Mouse (Mus musculus) stomach, embryonic 16.5 days (tissue): ENCODE measurements around the gene Ikzf1. TPM values are rescaled to one million over a fixed set of nuclear protein-coding genes. Genes with fewer than 3 reads are reported as not detected.

Experiments used
- ATAC-seq: fragments of 200-750 bp; cut with Nextera tagmentation; 2 replicates; pipeline ENCODE4 v1.8.0; 2017; ENCODE audit warnings: moderate number of reproducible peaks, moderate TSS enrichment; ENCODE audit not compliant: insufficient read depth, low FRiP score
- H3K27ac ChIP-seq: fragments of 300-500 bp; sonication (generic); 2 replicates; pipeline ENCODE4 v1.5.1; 2014; ENCODE audit warnings: low read length
- H3K27me3 ChIP-seq: fragments of 300-500 bp; sonication (generic); 2 replicates; pipeline ENCODE4 v1.6.1; 2014; ENCODE audit warnings: low read length, control low read depth, mixed read lengths; ENCODE audit not compliant: control insufficient read depth, insufficient read depth
- H3K36me3 ChIP-seq: fragments of 300-500 bp; sonication (generic); 2 replicates; pipeline ENCODE4 v1.6.1; 2014; ENCODE audit warnings: low read length; ENCODE audit not compliant: control insufficient read depth, insufficient read depth
- H3K4me1 ChIP-seq: fragments of 300-500 bp; sonication (generic); 2 replicates; pipeline ENCODE4 v1.6.1; 2014; ENCODE audit warnings: low read length, control low read depth, mixed read lengths; ENCODE audit not compliant: control insufficient read depth, insufficient read depth
- H3K4me2 ChIP-seq: fragments of 300-500 bp; sonication (generic); 2 replicates; pipeline ENCODE4 v1.6.1; 2014; ENCODE audit warnings: low read depth, low read length, mixed read lengths
- H3K4me3 ChIP-seq: fragments of 300-500 bp; sonication (generic); replicated peaks from 2 replicates; pipeline ENCODE4 v1.5.1; 2014; ENCODE audit warnings: mild to moderate bottlenecking, low read length
- H3K9ac ChIP-seq: fragments of 300-500 bp; sonication (generic); 2 replicates; pipeline ENCODE4 v1.6.1; 2014; ENCODE audit warnings: low read length
- H3K9me3 ChIP-seq: fragments of 300-500 bp; sonication (generic); replicated peaks from 2 replicates; pipeline ENCODE4 v1.6.1; 2016; ENCODE audit warnings: low read length, control low read depth; ENCODE audit not compliant: control insufficient read depth
- WGBS: fragments of 180-500 bp; shearing (Covaris S2); extraction: QIAGEN DNeasy Blood & Tissue Kit; methylation state at CpG from one replicate; pipeline ENCODE4 v1.1.7; 2014; 5-methylcytosine and 5-hydroxymethylcytosine counted together
- polyA plus RNA-seq: library from polyadenylated mRNA; unstranded; fragments of >200 nt; fragmentation: Nextera tagmentation; extraction: Ambion mirVana; gene quantifications from 2 replicates; pipeline ENCODE4 v1.2.1, GENCODE M21; 2015

Gene Ikzf1
- polyA plus RNA-seq, 1 experiment from 2014 or later: 3.5 TPM

DNA sequence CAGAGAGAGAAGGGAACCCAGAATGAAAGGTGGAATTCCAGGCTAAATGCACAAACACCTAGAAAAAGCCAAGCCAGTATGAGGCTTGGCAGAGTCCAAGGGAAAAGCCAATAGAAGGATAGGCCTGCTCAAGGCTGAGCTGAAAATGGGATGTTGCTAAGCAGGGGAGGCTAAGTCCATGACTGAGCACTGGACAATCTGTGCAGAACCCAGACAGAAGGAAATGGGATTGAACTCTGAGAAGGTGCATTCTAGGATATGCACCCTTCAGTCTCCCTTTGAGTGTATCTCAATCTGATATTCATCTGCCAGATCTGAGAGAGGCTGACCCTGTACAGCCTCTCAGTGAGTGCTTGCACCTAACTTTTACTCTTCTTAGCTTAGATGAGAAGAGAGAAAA is 25.9 kb downstream of the Ikzf1 start:
- Histone ChIP-seq H3K27me3 (no peaks in the 10 kb centered on the region), H3K27ac (no peak overlapping the region), H3K9ac (no peak overlapping the region), H3K36me3 (no peaks in the 10 kb centered on the region), H3K9me3 (no peaks in the 10 kb centered on the region), H3K4me2 (no peak overlapping the region), H3K4me3 (no peak overlapping the region), H3K4me1 (no peaks in the 10 kb centered on the region)
- ATAC-seq: no peak

DNA sequence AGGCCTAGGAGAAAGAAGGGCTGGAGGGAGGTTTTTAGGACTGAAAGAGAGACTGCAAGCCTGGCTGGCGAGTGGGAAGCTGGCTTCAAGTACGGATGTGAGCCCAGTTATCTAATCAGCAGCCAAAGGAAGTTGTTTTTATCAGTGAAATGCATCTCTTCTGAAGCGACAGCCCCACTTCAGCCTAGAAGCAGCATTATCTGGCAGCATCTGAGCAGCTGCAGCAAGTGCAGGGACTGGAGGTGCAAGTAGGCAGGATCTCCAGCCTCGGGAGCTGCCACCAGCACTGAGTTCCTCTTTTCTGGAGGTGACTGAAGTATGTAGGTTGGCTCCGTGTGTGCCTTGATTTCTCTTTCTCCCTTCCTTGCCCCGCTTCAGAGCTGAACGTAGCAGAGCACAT is 26.9 kb downstream of the Ikzf1 start:
- 40% methylated on average over 7 of the region's 7 CpGs for WGBS
- ATAC-seq: no peak

DNA sequence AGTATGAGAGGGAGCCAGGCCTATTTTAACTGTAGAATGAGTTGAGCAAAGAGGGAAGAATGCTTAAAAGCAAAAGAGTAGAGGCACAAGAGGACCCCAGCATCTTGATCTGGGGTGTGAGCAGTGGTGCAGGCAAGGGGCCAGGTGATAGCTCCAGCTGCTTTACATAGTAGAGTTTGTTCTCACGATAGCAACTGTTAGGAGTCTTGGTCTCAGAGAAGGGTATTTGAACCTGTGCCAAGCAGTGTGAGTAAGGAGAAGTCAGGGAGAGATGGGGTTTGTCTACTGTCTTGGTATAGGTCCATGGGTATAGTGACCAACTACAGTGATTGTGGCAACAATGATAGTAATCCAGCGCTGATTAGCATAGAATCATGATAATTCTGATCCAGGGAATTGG is 29.9 kb downstream of the Ikzf1 start:
- H3K27ac ChIP-seq: no peak overlapping the region
- ATAC-seq: no peak
- H3K27me3 ChIP-seq: no peaks in the 10 kb centered on the region
- H3K4me2 ChIP-seq: no peak overlapping the region
- no peak overlapping the region for H3K4me3 ChIP-seq
- WGBS: 69% methylated on average over 2 of the region's 2 CpGs
- H3K4me1 ChIP-seq: no peaks in the 10 kb centered on the region
- H3K9me3 ChIP-seq: no peaks in the 10 kb centered on the region
- no peak overlapping the region for H3K9ac ChIP-seq
- H3K36me3 ChIP-seq: no peaks in the 10 kb centered on the region

More for the DNA sequence above, 26.9 kb downstream of the Ikzf1 start:
- Histone ChIP-seq H3K4me3 (no peak overlapping the region), H3K4me2 (no peak overlapping the region), H3K27me3 (no peaks in the 10 kb centered on the region), H3K9me3 (no peaks in the 10 kb centered on the region), H3K27ac (no peak overlapping the region), H3K36me3 (no peaks in the 10 kb centered on the region), H3K9ac (no peak overlapping the region), H3K4me1 (no peaks in the 10 kb centered on the region)

DNA sequence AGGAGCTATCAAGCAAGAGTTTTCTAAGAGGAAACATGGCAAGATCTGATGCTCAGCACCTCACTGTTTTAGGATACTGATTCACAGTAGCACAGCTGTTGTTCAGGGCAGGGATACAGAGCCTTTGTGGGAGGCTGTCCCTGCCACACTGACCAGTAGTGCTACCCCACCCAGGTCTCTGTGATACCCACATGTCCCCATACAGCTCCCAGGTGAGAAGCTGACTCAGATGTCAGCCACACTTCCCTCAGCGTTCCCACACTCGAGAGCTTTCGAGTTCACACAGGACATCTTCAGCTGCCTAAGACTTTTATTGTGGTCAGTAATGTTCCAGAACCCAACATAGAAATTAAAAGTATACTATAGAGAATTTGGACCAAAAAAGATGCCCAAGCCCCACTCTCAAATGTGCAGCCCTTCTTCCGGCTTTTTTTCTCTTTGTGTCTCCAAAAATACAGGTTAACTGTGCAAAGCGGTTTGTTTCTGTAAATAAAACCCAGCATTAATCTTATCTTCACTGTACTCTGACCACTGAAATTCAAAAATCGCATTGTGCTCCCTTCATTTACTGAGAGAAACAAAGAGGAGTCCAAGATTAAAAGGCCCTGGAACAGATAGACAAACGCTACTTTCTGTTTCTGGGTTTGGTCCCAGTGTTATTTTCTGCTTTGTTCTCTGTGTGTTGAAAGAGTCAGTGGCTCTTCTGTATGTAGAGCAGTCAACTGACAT is 31.3 kb downstream of the Ikzf1 start:
- ATAC-seq: no peak
- WGBS: 76% methylated on average over 7 of the region's 7 CpGs
- Histone ChIP-seq H3K27me3 (no peaks in the 10 kb centered on the region), H3K4me2 (no peak overlapping the region), H3K36me3 (no peaks in the 10 kb centered on the region), H3K27ac (no peak overlapping the region), H3K9me3 (no peaks in the 10 kb centered on the region), H3K4me1 (no peaks in the 10 kb centered on the region), H3K9ac (no peak overlapping the region), H3K4me3 (no peak overlapping the region)

DNA sequence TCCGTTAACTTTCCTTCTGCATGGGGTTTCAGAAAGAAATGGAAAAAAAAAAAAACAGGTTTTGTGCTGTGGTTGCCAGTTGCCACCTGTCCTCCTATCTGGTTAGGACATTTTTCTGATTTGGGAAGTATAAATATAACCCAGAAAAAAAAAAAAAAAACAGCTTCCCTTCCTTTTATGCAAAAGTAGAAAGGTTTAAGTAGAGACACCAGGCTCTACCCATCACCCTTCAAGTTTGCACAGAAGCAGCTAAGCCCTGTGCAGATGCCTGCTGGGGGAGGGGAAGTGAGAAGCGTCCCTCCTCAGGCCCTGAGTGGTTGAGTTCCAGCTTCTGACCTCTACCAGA is 31.9 kb downstream of the Ikzf1 start:
- H3K4me3 ChIP-seq: no peak overlapping the region
- no peaks in the 10 kb centered on the region for H3K9me3 ChIP-seq
- no peaks in the 10 kb centered on the region for H3K4me1 ChIP-seq
- 63% methylated on average over 2 of the region's 2 CpGs for WGBS
- ATAC-seq: no peak
- no peak overlapping the region for H3K27ac ChIP-seq
- no peaks in the 10 kb centered on the region for H3K36me3 ChIP-seq
- H3K4me2 ChIP-seq: no peak overlapping the region
- H3K9ac ChIP-seq: no peak overlapping the region
- no peaks in the 10 kb centered on the region for H3K27me3 ChIP-seq

DNA sequence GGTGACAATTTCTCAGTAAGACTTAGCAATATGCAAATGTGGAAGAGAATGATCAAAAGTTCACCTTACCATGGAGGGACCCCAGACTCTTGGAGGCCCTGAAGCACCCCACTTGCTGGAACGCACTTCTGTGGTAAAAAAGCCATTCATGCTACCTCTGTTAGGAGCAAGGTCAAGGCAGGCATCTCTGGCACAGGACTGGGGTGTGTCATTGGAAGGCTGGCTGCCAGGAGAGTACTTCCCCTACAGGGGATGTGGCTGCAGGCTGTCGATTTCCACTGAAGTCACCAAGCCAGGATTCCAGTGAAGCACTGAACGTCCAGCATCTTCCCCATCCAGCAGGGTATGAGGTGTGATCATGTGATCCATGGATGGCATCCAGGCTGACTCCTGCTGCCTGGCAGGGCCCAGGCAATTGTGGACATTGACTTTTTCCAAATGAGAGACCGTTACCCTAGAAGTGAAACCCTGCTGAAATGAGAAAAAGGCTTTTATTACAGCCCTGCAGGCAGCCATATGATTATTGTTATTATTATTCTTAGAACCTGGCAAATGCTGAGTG is 32.9 kb downstream of the Ikzf1 start:
- no peak overlapping the region for H3K4me2 ChIP-seq
- WGBS: 75% methylated on average over 4 of the region's 4 CpGs
- no peak overlapping the region for H3K27ac ChIP-seq
- no peak overlapping the region for H3K9ac ChIP-seq
- ATAC-seq: no peak
- no peaks in the 10 kb centered on the region for H3K36me3 ChIP-seq
- H3K4me3 ChIP-seq: no peak overlapping the region
- H3K4me1 ChIP-seq: no peaks in the 10 kb centered on the region
- no peaks in the 10 kb centered on the region for H3K27me3 ChIP-seq
- no peaks in the 10 kb centered on the region for H3K9me3 ChIP-seq

DNA sequence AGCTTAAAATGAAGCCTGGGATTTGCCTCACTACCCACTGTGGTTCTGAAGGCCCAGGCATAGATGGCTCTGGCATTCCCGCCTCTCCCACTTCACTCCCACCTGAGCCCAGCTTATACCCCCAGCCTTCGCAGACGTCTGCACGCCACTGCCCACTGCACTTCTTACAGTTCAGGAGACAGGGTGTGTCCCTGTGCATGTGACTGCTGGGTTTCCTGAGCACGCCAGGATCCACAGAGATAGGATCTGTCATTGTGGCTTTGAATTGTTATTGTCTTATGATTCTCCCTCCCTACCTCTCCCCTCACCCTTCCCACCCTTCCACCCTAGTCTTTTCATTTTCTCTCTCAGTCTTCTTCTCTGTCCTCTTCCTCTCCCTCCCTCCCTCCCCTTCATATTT is 34.9 kb downstream of the Ikzf1 start:
- no peak overlapping the region for H3K4me2 ChIP-seq
- no peaks in the 10 kb centered on the region; the same call in 1 of the 2 replicates for H3K27me3 ChIP-seq
- H3K9me3 ChIP-seq: no peaks in the 10 kb centered on the region
- no peak overlapping the region for H3K4me3 ChIP-seq
- no peaks in the 10 kb centered on the region for H3K36me3 ChIP-seq
- H3K27ac ChIP-seq: no peak overlapping the region
- H3K4me1 ChIP-seq: no peaks in the 10 kb centered on the region
- 79% methylated on average over 5 of the region's 5 CpGs for WGBS
- H3K9ac ChIP-seq: no peak overlapping the region
- ATAC-seq: no peak

DNA sequence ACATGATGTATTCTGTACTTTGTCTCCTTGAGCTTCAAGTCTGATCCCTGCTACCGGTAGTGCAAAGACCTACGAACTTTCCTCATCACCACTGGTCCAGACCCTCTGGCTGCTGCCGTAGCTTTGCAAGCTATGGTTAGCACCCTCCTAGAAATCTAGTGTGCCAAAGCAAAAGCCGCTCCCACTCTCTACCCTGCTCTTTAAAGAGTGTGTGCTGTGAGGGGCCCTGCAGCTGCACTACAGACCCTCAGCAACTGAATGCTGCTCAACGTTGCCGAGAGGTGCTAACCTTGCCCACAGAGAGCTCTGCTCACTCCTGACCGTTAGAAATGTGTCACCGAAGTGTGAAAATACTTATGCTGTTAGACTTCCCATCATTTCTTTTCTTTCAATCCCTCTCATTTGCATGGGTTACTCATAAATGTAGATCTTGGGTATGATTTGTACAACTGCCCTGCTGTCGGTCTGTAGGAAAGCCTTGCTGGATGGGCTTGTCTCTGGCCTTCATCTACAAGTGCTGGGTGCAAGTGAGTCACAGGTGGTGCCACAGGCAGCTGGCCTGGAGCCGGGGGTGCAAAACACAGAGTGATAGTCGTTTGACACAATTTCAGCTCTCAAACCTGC is 40.6 kb downstream of the Ikzf1 start:
- ATAC-seq: no peak

DNA sequence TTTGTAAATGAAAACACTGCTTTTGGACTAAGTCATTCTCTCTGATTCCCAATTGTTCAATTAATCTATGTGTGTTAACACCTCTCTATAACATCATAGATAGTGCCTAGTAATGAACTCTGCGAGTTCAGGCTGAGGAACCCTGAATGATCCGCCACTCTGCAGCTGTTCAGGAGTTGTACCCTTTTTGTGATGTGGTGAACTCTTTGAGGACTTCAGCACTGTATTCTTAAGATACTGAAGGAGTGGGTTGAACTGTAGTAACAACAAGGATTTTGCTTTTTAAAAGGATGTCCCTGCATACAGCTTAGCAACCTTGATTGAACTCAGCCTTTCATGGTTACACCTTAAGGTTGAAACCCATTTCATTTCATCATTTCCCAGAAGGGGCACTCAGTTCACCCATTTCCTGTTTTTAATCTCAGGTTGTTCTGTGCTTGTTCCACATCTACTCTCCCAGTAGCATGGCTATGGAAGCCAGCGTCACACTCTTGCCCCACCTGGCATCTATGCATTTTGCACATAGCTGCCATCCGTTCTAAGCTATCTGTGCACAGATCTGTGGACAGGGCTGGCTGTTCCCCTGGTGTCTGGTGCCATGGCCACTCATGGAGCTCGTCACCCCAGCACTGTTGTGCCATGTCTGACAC is 41.2 kb downstream of the Ikzf1 start:
- H3K9me3 ChIP-seq: no peaks in the 10 kb centered on the region
- no peaks in the 10 kb centered on the region for H3K36me3 ChIP-seq
- no peak overlapping the region for H3K4me2 ChIP-seq
- no peak overlapping the region for H3K9ac ChIP-seq
- no peak overlapping the region for H3K4me3 ChIP-seq
- 85% methylated on average over 5 of the region's 5 CpGs for WGBS
- H3K27me3 ChIP-seq: no peaks in the 10 kb centered on the region; the same call in 1 of the 2 replicates
- no peak for ATAC-seq
- no peak overlapping the region for H3K27ac ChIP-seq
- H3K4me1 ChIP-seq: no peaks in the 10 kb centered on the region; the same call in 1 of the 2 replicates

More for the DNA sequence above, 40.6 kb downstream of the Ikzf1 start:
- Histone ChIP-seq H3K9ac (no peak overlapping the region), H3K27ac (no peak overlapping the region), H3K27me3 (no peaks in the 10 kb centered on the region; the same call in 1 of the 2 replicates), H3K36me3 (no peaks in the 10 kb centered on the region), H3K4me3 (no peak overlapping the region), H3K9me3 (no peaks in the 10 kb centered on the region), H3K4me1 (no peaks in the 10 kb centered on the region; the same call in 1 of the 2 replicates), H3K4me2 (no peak overlapping the region)
- 85% methylated on average over 11 of the region's 11 CpGs for WGBS
